Mouse (Mus musculus) T-helper 1 cell (primary cell): Measurements from ENCODE around the gene Gm28372.

Experiments
- in situ Hi-C: fragments of 300-600 bp; cut with MboI, MseI; formaldehyde crosslinking; loops from one replicate; pipeline ENCODE4 v1.15.1; 2025; ENCODE audit warnings: high pct_unique_total_duplicates

Gene Gm28372

DNA sequence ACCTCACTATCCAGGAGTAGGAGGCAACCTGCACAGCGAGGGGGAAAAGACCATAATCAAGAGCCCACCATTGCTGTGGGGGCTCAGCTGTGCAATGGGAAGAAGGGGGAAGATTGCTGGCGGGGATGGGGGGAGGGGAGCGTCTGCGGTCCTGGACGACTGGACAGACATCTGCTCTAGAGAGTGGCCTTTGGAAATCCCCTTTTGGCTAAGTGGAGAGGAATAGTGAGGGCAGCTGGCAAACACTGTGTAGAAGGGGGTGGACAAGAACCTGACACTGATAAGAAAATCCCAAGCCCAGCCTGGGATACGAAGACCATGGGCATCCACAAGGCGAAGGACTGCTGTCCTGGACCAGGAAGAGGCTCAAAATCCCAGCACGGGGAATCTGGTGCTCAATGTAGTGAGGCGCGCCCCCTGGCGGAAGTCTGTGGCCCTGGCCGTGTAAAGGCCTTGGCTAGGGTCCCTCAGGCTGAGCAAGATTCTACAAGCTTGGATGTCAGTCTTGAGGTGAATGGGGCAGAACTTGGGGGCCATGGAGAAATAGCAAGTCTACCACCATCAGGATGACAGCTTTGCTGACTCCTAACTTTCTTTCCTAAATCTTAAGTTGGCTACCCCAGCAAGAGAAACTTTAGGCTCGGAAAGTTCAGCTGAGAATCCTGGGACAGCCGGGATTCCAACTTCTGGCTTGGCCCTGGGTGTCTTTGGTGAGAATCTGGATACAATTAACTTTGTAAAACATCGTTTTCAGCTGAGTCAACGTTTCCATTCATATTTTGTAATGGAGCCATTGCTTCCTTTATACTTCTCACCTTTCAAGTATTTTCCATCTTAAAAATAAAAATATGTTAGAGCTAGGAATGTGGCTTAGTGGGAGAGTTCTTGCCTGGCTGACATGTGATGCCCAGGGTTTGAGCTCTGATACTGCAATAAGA is 6.8 kb downstream of the Gm28372 start:
- in situ Hi-C loops, result no loop called here

DNA sequence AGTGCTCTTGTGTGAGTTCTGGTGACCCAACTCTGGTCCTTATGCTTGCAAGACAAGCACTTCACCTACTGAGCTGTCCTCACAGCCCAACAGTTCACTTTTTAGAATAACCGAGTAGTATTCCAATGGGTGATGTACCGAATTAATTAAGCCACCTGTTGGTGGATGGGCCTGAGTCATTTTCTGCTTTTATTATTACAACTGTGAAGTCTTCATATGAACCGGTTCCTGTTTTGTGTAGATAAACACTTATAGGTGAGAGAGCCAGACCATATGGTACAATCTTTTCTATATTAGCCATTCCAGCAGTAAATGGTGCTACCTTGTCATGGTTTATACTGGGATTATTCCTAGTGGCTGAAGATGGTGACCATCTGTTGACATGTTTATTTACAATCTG is 7.7 kb downstream of the Gm28372 start:
- in situ Hi-C loops, result no loop called here

DNA sequence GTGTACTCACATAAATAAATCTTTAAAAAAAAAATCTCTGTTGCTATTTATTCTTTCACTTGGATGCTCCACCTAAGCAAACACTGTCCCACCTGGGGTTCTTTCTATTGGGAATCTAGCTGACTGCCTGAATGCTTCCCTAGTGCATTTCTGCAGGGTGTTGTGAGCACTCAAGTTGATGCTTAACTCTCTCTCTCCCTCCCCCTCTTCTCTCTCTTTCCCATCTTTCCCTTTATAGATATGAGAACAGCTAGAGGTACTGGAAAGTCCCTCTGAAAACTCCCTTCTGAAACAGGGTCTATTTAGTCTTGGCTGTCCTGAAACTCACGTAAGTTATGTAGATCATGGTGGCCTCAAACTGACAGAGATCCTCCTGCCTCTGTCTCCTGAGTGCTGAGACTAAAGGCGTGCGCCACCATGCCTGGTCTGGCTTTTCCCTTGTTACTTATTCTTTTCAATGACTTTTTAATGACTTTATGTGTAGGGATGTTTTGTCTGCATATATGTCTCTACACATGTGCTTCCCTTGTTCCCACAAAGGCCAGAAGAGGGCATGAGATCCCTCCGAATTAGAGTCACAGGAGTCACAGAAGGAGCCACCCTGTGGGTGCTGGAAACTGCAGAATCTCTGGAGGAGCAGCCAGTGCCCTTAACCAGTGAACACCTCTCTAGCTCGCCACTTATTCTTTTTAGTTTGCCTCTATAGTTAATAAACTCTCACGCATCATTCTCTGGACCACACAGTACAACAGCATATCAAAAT is 9.2 kb downstream of the Gm28372 start:
- in situ Hi-C loops, result no loop called here

DNA sequence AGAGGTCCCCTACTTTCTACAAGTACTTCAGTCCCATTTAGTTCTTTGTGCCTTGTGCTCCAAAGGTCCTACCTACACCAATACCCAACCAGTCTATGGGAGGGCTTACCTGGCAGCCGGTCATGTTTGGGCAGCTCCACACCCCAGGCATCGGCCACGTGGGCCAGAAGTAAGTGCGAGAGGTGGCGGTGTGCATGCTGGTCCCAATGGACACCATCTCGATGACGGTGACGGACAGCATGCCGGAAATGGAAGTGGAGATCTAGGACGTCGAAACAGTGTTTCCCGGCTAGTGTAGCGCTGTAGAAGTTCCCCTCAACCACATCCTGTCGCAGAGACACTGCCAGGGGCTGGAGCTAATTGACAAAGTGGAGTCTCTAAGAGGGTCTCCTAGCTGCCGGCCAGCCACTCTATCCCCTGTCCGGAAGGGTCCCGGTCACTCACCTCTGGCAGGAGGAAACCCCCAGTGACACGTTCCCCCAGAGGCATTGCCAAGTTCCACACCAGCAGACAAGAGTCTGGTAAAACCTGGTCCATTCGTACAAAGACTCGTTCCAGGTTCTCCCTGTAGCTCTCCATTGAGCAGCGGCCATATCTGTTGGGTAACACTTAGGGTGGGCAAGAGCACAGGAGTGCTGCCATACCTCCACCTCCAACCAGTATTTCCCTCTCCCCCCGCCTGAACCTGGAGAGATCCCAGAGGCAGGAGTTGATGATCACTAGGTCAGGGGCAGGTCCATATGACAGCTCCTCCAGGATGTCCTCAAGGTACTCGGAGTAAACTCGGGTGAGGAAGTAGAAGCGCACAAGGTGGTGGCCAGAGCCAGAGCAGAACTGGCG is 17.0 kb downstream of the Gm28372 start:
- in situ Hi-C loops, result loop anchor here (5.0 to 10.0 kb wide), 2 partner anchors 140 to 247 kb away; partner anchors contain the start of genes Idh3b and Snrpb

DNA sequence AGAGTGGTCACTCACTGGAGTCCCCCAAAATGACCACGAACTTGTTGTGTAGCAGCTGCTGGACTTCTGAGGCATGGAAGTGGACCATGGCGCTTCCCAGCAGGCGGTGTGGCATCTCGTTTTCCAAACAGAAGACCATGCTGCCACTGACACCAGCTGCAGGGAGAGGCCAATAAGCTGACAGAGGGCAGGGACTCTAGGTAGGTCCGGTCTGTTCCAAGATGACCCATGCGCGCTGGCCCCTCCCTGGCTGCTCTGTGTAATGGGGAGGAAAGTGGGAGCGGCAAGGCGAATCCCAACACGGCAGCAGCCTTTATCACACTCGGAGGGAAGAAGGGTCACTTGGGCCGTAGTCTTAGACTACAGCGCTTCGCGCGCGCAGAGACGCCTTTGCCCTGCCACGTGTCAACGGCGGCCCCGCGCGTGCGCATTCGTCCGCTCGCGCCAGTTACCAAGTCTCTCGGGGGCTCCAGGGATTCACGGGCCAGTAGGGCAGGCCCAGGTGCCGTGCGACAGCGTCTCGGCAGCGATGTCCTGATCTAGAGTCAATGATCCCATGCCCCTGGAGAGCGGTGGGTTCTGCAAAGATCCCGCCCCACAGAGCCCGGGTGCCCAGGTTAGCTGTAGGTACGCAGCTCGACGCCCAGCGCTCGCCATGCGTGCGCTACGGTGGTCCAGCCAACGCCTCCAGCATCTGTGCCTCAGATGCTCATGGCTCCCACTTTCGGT is 18.5 kb downstream of the Gm28372 start:
- in situ Hi-C loops, result loop anchor here (5.0 to 10.0 kb wide), 2 partner anchors 141 to 249 kb away; partner anchors contain the start of genes Idh3b and Snrpb

DNA sequence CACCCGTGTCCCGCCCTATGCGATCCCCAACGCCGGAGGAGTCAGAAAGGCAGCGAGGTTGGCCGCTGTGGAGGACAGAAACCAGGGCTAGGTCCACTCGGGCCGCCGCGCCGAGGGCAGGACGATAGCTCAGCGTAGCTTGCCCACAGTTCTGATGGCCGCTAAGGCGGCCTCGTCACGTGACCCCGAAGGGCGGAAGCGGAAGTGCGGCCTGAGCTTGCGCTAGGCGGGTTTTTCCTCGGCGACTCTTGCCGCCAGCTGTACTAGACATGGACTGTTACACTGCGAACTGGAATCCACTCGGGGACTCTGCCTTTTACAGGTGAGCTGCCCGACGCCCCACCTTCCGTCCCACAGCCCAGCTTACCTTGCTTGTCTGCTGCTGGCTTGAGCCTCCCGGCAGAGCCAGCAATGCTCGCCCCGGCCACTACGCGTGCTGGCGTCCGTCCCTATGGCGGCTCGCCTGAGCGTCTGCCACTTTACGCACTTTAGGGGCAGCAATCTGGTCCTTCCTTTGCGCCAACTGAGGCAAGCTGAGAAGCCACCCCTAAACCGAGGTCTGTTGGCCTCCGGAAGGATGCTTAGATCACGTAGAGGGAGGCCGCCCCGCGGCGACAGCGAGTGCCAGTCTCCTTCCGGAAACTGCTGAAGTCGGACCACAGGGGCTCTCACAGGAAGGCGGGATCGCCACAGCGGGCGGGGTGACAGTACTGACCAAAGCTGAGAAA is 19.3 kb downstream of the Gm28372 start, which contains the start of the genes Vps16 and Pced1a:
Gene Vps16 (plus strand): TSS at position 214 of the 728 bp plus-strand sequence.
Gene Pced1a (minus strand): TSS at position 576 of the 728 bp plus-strand sequence.
- in situ Hi-C loops, result loop anchor here (5.0 to 10.0 kb wide), 2 partner anchors 142 to 249 kb away; partner anchors contain the start of genes Idh3b and Snrpb

DNA sequence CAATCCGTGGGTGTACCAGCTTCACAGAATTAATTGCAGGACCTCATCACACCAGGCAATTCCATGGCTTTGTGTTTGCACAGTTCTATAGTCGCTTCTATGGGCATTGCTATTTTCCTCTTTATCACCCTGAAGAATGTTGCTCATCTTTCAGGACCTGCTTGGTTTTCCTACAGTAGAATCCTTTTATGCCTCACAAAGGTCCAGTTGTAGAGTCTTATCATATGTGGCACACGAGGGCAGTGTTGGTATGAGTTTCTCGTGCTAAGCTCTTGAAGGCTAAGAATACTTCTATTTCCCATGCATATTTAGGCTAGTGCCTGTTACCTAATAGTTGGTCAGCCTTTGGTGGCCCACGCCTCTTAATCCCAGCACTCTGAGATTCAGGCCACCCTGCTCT is 20.1 kb downstream of the Gm28372 start:
- in situ Hi-C loops, result loop anchor here (10.0 kb wide), 1 partner anchor 250 kb away; the partner anchor contains the start of gene Snrpb

DNA sequence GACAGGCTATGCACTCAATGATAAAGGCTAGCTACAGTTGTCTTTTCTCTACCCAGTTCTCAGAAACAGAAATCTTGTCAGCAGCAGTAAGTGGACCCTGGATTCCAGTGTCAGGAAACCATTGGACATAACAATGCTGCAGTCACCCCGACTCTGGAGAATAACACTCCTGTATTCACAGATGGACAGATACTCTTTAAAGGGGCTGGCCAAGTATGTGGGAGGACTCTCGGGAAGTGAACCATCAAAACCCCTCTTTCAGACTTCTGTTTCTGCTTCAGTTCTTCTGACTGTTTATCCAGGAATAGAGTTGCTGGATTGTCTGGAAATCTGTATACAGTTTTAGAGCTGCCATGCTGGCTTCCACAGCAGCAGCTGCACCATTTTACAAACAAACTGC is 24.8 kb downstream of the Gm28372 start:
- in situ Hi-C loops, result loop anchor here (10.0 kb wide), 1 partner anchor 255 kb away; the partner anchor contains the start of gene Snrpb

DNA sequence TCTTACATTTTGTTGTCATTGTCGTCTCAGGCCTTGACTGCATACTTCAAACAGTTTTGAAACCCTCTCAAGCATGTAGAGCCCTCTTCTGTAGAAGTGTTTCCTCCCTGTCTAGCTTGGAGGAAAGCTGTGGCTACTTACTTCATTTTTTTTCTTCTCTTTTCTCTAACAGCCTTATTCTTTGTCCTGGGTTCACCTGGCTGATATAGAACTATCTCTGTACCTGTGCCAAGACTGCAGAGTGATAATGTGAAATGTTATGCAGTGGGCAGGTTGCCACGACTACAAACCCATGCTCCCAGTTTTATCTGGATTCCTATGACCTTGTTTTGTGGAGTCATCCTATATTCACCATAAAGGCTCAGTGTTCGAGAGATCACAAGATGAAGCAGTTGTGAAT is 25.4 kb downstream of the Gm28372 start:
- in situ Hi-C loops, result no loop called here

DNA sequence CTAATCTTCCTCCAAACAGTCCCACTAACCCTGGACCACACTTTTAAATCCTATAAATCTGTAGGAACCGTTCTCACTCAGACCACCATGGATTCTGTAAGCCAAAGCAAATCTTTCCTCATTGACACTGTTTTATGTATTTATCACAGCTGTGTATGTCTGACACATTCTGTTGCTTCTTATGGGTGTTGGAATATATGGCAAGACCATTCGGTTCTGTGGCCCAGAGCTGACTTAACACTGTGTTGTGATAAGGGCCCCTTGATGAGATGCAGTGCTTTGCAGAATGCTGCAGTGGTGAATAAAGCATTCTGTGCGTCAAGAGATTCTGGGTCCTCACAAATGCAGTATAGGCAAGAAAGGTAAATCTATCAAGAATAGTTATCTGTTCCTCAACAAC is 27.1 kb downstream of the Gm28372 start:
- in situ Hi-C loops, result no loop called here

DNA sequence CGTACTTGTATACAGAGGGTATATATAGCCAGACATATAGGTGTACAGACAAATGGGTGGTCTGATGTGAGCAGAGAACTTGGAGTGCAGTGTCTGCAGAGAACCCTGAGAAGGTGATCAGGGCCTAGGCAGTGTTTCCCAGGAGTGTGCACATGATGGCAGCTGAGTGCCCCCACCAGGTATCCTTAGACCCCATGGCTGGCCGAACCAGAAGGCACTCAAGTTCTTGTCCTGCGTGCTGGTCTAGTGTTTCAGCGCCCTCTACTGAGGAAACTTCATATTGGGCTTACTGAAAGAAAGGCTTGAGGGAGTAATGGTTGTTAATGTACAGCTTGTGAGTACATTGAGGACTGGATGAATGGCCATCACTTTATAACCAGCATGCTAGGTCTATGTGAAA is 28.1 kb downstream of the Gm28372 start:
- in situ Hi-C loops, result no loop called here

DNA sequence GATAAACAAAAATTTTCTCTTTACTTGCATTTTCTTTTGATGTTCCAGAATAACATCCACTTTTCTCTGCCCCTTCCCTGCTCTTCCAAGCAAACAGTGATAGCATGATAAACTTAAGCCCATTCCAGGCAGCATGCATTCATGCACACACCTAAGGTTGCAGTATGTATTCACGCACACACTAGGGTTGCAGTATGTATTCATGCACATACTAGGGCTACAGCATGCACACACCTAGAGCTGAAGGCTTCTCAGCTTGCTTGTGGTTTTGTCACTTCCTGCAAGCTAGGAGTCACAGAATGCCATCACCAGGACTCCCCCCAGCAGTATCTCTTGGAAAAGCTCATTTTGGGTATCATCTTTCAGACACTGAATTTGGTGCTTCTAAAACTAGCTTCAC is 31.7 kb downstream of the Gm28372 start:
- in situ Hi-C loops, result no loop called here

DNA sequence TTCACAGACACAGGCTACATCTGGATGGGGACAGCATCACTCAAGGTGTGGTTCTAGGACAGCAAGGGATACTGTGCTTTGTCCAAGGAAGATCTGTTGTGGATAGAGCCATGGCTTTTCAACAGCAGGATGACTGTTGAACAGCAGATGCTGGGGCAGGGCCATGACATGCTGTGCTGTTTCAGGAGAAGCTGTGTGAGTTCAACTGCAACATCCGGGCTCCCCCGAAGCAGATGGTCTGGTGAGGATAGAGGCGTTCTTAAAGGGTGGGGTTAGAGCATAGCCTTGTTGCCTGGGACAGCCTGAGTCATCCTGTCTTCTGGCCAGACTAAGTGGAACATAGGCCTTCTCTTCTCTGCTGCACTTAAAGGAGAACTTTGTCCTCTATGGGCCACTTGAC is 33.8 kb downstream of the Gm28372 start:
- in situ Hi-C loops, result no loop called here

DNA sequence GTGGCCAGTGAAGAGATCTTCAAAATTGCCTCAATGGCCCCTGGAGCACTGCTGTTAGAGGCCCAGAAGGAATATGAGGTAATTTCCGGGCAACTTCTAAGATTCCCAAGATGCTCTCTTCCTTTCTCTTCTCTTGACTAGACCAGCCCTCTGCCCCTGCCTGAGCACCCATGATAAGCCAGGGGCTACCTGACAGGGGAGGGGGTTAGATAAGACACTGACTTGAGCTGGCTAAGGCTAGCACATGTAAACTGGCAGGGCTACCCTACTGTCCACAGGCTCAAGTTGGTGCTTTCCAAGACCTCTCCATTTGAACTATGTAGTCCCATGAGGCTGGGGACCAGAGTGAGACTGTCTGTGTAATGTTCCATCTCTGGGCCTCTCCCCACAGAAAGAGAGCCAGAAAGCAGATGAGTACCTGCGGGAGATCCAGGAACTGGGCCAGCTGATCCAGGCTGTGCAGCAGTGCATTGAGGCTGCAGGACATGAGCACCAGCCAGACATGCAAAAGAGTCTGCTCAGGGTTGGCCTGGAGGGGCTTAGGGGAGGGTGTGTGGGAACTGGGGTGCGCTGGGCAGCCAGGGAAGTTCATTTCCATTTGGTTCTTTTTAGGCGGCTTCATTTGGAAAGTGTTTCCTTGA is 34.9 kb downstream of the Gm28372 start:
- in situ Hi-C loops, result no loop called here

DNA sequence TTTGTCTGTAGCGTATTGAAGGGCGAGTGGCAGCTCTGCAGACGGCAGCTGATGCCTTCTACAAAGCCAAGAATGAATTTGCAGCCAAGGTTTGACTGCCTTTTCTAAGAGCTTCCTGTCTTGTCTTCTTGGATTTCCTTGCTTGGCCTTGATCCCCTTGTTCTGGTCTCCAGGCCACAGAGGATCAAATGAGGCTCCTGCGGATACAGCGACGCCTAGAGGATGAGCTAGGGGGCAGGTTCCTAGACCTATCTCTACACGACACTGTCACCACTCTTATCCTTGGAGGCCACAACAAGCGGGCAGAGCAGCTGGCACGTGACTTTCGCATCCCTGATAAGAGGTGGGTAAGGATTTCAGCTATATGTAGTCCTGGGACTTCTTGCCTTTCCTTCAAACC is 37.1 kb downstream of the Gm28372 start:
- in situ Hi-C loops, result no loop called here

DNA sequence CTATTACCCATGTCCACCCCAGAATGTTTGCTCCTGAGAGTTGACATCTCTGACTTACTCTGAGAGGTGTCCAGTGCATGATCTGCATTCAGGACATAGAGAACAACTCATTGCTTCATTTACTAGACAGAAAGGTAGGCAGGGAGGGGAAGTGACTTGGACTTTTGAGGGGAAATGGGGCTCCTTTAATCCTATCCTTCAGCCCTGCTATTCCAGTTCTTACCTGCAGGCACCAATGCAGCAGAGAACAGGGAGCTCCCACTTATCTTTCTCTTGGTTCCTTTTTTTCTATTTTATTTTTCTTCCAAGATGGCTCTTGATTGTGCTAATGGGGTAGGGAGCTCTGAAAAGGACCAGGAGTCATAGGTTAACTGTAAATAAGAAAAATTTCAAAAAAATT is 43.4 kb downstream of the Gm28372 start:
- in situ Hi-C loops, result no loop called here

DNA sequence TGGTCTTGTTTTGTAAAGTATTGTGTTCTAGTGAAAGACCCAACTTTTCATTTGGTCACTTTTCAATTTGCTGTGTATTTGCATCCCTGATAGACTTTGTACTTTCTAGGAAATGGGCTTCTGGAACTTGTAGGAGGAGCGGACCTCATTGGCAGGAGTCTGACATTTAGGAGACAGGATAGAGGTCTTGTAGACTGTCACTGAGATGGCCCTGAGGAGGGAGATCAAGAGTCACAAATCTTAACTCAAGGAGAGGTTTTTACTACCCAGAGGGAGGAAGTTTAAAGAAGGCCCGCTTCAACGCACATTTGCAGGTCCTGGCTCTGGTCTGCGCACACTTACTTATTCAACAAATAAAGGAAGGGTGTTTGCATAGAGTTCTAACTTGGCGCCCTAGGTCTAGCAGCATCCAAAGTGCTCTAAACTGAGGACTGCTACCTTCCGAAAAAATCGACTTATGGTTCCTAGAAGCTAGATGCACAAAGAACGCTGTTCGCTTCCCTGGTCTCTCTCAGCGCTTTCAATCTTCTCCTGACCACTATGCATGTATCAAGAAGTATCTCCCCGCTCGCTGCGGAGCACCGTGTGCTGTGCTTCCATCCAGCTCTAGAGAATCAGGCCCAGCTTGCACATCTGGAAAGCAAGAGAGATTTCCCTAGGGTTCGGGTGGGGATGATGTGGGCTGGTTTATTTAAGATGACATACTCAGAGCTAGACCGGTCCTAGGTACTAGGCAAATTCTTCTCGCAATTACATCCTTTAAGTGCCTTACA is 44.2 kb downstream of the Gm28372 start:
- in situ Hi-C loops, result no loop called here

DNA sequence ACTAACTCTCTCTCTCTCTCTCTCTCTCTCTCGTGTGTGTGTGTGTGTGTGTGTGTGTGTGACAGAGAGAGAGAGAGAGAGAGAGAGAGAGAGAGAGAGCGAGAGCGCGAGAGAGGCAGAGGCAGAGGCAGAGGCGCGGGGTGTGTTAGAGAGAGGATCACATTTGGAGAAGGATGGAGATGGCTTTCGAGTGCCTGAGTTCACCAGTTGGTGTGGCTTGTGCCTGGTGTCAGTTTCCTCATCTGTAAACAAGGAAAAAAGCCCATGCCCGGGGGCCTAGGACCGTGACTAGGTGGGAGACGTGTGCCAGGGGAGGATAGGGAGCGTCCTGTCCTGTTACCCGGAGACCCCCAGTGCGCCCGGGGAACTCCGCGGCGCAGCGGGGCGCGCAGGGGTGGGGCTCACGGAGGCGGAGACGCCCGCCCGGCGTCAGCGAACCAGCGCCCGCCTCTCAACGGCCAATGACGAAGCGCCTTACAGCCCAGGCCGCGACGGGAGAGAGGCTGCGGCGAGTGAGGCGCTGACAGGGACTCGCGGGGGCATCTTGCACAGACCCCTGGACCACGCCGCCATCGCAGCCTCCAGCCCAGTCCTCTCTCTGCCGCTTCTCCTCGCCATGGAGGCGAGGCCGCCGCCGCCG is 44.9 kb downstream of the Gm28372 start, which contains the start of gene Ptpra:
Gene Ptpra (plus strand): TSS at position 485 of the 640 bp plus-strand sequence.
- in situ Hi-C loops, result no loop called here
